ENCODE assay signal across 9 mouse cellular contexts in genomic region chr16:93246825-93247224, GRCm38 (mm10).
A peak's percentile ranks its signal among the peaks of the same experiment; 100 is the strongest.
DNase-seq lines count a peak whose midpoint lies in the region; ATAC-seq and TF ChIP-seq lines count a peak whose summit lies in the region.
"Had no signal": no experiment of that assay in that cellular context is flagged by ENCODE, and none has a peak within 500 bp of the region (broad histone marks: within the 10 kb centered on the region; RNA-seq: fewer than 3 reads in every experiment).

No protein-coding gene starts in this region.

- DNase-seq in heart, adult 8-10 months (ENCODE audit: low spot score): peak; percentile 4
- DNase-seq in heart, postnatal 25 days (ENCODE audit: low spot score): no peak
- DNase-seq in thymus, postnatal 25 days: peak; percentile 21
- no peak for DNase-seq in thymus, adult 18-20 months
- DNase-seq in hindbrain, postnatal 0 days (ENCODE audit: low spot score): peak; percentile 82
- DNase-seq in right cerebral cortex, adult 18-20 months: peak; percentile 17
- DNase-seq in urinary bladder, postnatal 4 days (ENCODE audit: low spot score in 2 of 2): no peak
- DNase-seq in thymus, postnatal 4 days: no peak

- intact Hi-C loops in heart, postnatal 25 days (cut with DNase I): no loop called here

- WGBS in hindbrain, postnatal 0 days: 11% methylated on average over 7 of the region's 7 CpGs

- no peaks in the 10 kb centered on the region for H3K36me3 ChIP-seq in hindbrain, postnatal 0 days (ENCODE audit: insufficient read depth, low read length)
- H3K36me3 ChIP-seq: embryonic facial prominence, embryonic 13.5 days had no signal

- H3K4me3 ChIP-seq in hindbrain, postnatal 0 days (ENCODE audit: low read length): no peak overlapping the region
- H3K4me3 ChIP-seq: embryonic facial prominence, embryonic 13.5 days had no signal

- H3K4me1 ChIP-seq in hindbrain, postnatal 0 days (ENCODE audit: insufficient read depth, low read length): no peaks in the 10 kb centered on the region

- H3K4me2 ChIP-seq in hindbrain, postnatal 0 days (ENCODE audit: low read depth, low read length): no peak overlapping the region
- H3K4me2 ChIP-seq: embryonic facial prominence, embryonic 13.5 days had no signal

- H3K27me3 ChIP-seq in hindbrain, postnatal 0 days (ENCODE audit: insufficient read depth, low read length): 0 out of 2 replicates have a peak, but pooled peaks cover 4% of the 10 kb centered on the region
- H3K27me3 ChIP-seq: embryonic facial prominence, embryonic 13.5 days had no signal

- no peak overlapping the region for H3K9ac ChIP-seq in hindbrain, postnatal 0 days (replicated peaks; ENCODE audit: low read length)
- H3K9ac ChIP-seq: embryonic facial prominence, embryonic 13.5 days had no signal

- ATAC-seq in hindbrain, postnatal 0 days: peak; percentile 89

- no peak overlapping the region for H3K27ac ChIP-seq in hindbrain, postnatal 0 days
- H3K27ac ChIP-seq: embryonic facial prominence, embryonic 13.5 days had no signal

- no peaks in the 10 kb centered on the region for H3K9me3 ChIP-seq in hindbrain, postnatal 0 days (ENCODE audit: low read length)

- TF ChIP-seq CTCF in hindbrain, postnatal 0 days (IDR thresholded peaks at IDR 0.05; ENCODE audit: low read depth): no peak

Comparison
In these comparisons a context has a peak if more than half of its experiments do, and no peak if none do; other contexts are left out.
1. DNase-seq: peak in heart, adult 8-10 months (single experiment), thymus, postnatal 25 days (single experiment), hindbrain, postnatal 0 days (single experiment) and right cerebral cortex, adult 18-20 months (single experiment); none in heart, postnatal 25 days (single experiment), thymus, adult 18-20 months (0 of 2), urinary bladder, postnatal 4 days (0 of 2) and thymus, postnatal 4 days (single experiment).